Mouse (Mus musculus) megakaryocyte progenitor cell, adult 5-6 weeks (primary cell): Measurements from ENCODE around the gene Rgs2. TPM values are rescaled to one million over a fixed set of nuclear protein-coding genes. Genes with fewer than 3 reads are reported as not detected.
A peak's percentile ranks its signal among the peaks of the same experiment; 100 is the strongest.

ENCODE experiments used
- ATAC-seq: replicated peaks from 2 replicates; pipeline ENCODE4 v1.8.0; 2016; ENCODE audit warnings: mild to moderate bottlenecking, moderate TSS enrichment, inconsistent platforms; ENCODE audit not compliant: poor library complexity
- total RNA-seq, 2 experiments: library from RNA; stranded (forward) in 1 of 2; stranded (reverse) in 1 of 2; fragments of 157-497, 149-512 nt in 1 of 2; fragments of 200-1000 nt in 1 of 2; gene quantifications; 2 replicates each; pipeline versions ENCODE4 v1.2.3 to v1.2.4; 2015 to 2017

The Rgs2 gene
- total RNA-seq, 2 experiments from 2014 or later = 73.7 to 137 TPM

- ATAC-seq = peak; percentile 84
Measured at GRCm38 (mm10) chr1:143988756-143989155, 15.2 kb downstream of the Rgs2 start.

GRCm38 (mm10) chr1:143984988-143985625, 18.9 kb downstream of the Rgs2 start:
- peak; percentile 64 for ATAC-seq

DNA sequence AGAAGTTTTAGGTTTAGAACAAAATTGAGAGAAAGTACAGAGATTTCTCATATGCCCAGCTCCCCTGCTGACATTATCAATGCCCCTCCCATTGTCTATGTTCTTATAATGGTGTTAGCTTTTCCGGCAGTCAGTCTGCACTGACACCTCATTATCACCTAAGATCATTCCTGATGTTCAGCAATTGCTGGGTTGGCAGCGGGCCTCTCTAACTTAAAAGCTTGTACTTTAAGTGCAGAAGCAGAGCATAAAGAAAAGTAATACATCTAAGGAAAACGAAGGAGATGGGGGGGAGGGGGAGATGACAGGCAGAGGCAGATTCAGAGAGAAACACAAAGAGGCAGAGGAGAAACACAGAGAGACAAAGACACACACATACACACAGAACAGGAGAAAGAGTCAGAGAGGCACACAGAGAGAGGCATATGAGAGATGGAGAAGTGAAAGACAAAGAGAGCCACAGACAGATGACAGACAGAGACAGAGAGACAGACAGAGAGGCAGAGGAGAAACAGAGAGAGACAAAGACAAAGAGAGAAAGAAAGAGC, 21.1 kb downstream of the Rgs2 start:
- ATAC-seq = no peak

GRCm38 (mm10) chr1:143982085-143982764, 21.7 kb downstream of the Rgs2 start:
- ATAC-seq = no peak

- ATAC-seq = no peak
Measured at GRCm38 (mm10) chr1:143980811-143981210, 23.1 kb downstream of the Rgs2 start.

DNA sequence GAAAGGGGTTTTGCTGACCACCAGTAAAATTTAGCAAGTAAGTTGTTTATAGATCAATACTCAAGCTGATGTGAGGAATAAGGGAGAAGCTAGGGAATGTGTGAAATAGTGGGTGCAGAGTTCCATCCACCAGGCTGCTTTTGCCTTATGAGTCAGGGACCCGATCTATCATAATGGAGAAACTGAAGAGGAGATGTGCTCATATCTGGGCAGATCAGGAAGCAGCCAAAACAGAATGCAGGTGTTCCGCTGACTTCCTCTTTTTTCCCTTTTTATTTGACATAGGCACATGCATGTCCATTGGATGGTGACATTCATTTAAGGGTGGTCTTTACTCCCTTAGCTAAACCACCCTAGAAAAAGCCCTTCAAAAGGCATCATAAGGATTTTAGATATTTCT, 29.3 kb downstream of the Rgs2 start:
- ATAC-seq = peak; percentile 75

DNA sequence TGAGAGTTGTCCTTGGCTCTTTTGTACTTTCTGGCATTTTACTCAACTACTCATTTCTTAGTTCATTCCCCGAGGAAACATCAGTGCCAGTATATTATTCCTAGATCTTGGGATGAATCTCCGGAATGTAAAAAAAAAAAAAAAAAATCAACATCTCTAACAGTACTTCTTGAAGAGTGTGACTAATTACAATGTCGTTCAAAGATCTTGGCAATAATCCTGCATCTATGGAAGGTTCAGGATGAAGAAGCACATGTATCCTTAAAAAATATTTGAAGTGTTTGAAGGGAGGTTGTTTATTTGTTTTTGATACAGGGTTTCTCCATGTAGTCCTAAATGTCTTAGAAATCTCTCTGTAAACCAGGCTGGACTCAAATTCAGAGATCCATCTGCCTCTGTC, 41.7 kb downstream of the Rgs2 start:
- ATAC-seq = no peak

- ATAC-seq = peak; percentile 68
Measured at GRCm38 (mm10) chr1:143960340-143960739, 43.6 kb downstream of the Rgs2 start.

- peak; percentile 79 for ATAC-seq
Measured at GRCm38 (mm10) chr1:143956090-143956489, 47.9 kb downstream of the Rgs2 start.

DNA sequence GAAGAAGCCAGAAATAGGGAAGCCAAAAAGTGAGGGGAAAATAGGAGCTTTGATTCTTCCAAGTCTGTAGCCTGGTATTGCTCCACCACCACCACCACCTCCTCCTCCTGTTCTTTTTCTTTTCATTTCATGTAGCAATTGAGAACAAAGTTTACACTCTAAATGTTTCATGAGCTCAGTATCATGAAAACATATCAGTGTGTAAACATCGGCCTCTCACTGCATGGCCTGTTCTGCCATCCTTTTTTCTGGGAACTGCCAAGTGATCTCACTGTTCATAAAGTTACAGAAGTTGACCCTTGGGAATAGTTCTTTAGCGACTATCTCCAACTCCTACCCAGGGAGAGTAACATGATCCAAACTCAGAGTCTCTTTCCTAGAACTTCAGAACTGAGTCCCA, 51.1 kb downstream of the Rgs2 start:
- ATAC-seq = no peak

Other genes with a start within 250 kb of the Rgs2 start
- 1.2 and 2.7 TPM in 2 replicates for gene Trove2, start 227.1 kb downstream of the Rgs2 start, total RNA-seq (2015)
- 1.9 and 2.5 TPM in 2 replicates for gene Trove2, start 227.1 kb downstream of the Rgs2 start, total RNA-seq (2017)
- gene Uchl5, start 226.9 kb downstream of the Rgs2 start, total RNA-seq (2015) = 177 and 198 TPM in 2 replicates
- 195 and 207 TPM in 2 replicates for gene Uchl5, start 226.9 kb downstream of the Rgs2 start, total RNA-seq (2017)
- not detected in 2 replicates for gene Rgs13, start 173.2 kb upstream of the Rgs2 start, total RNA-seq (2015)
- not detected in 2 replicates for gene Rgs13, start 173.2 kb upstream of the Rgs2 start, total RNA-seq (2017)
- gene Rgs1, start 245.1 kb upstream of the Rgs2 start, total RNA-seq (2015) = 17.1 and 27.9 TPM in 2 replicates
- 41.7 and 52.1 TPM in 2 replicates for gene Rgs1, start 245.1 kb upstream of the Rgs2 start, total RNA-seq (2017)